Mouse (Mus musculus) bone marrow, adult 2 months (tissue): ENCODE measurements around the gene 9930021J03Rik. TPM values are rescaled to one million over a fixed set of nuclear protein-coding genes. Genes with fewer than 3 reads are reported as not detected.

Experiments
- H3K27ac ChIP-seq: fragments of 200-500 bp; 2 replicates; pipeline ENCODE4 v1.5.1; 2012; ENCODE audit warnings: low read depth, mild to moderate bottlenecking, control low read depth, inconsistent platforms, low read length; ENCODE audit not compliant: control insufficient read depth, poor library complexity, insufficient read depth
- H3K4me1 ChIP-seq: fragments of 200-500 bp; 2 replicates; pipeline ENCODE4 v1.6.1; 2011; ENCODE audit warnings: low read length; ENCODE audit not compliant: control insufficient read depth, insufficient read depth
- H3K4me3 ChIP-seq: fragments of 200-500 bp; replicated peaks from 2 replicates; pipeline ENCODE3; 2011; ENCODE audit warnings: mild to moderate bottlenecking, low read depth, low read length, control low read depth; ENCODE audit not compliant: control insufficient read depth
- CTCF ChIP-seq: fragments of 200-500 bp; IDR thresholded peaks from 2 replicates; pipeline ENCODE4 v1.5.1; 2011; ENCODE audit warnings: low read length, control low read depth; ENCODE audit not compliant: control insufficient read depth, insufficient read depth
- POLR2A ChIP-seq: fragments of 200-500 bp; IDR thresholded peaks from 2 replicates; pipeline ENCODE4 v1.6.1; 2011; ENCODE audit warnings: low read depth, mild to moderate bottlenecking, control low read depth, low read length, borderline replicate concordance; ENCODE audit not compliant: control insufficient read depth
- WGBS: fragments of 180-500 bp; shearing (Covaris S2); methylation state at CpG from one replicate; pipeline ENCODE4 v1.1.7; 2018; 5-methylcytosine and 5-hydroxymethylcytosine counted together
- polyA plus RNA-seq: library from polyadenylated mRNA; stranded (reverse); fragments of >200 nt; gene quantifications from 2 replicates; pipeline ENCODE4 v1.2.4, GENCODE M21; 2011; ENCODE audit warnings: low replicate concordance; ENCODE audit not compliant: missing spikeins, insufficient read depth, insufficient read length

The 9930021J03Rik gene
- polyA plus RNA-seq, 1 experiment = 9.4 TPM

DNA sequence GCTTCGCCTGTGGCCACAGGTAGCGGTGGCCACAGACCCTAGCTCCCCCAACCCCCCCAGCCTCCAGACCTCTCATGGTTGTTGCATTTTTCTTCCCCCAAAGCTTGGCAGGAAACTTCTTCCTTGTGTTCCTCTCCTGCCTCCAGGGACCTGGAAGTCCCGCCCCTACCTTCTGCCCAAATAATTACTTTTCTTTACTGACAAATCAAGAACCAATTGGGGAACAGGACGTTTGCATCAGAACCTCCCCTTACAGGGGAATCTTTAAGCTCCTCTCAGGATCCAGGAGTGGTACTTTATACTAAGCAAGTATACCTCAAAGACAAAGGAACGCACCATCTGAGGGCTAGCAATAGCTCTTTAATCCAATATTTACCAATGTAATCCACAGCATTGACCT lies 140.9 kb downstream of the 9930021J03Rik start:
- 76% methylated on average over 5 of the region's 5 CpGs for WGBS
- H3K27ac ChIP-seq = no peak overlapping the region
- H3K4me3 ChIP-seq = no peak overlapping the region
- H3K4me1 ChIP-seq = peaks cover 3% of the 10 kb centered on the region
- TF ChIP-seq CTCF (no peak), POLR2A (no peak)

Other genes starting within 250 kb of the 9930021J03Rik start
- 7.5 and 13.7 TPM in 2 replicates for gene Ermp1, start 157.6 kb downstream of the 9930021J03Rik start, polyA plus RNA-seq
- not detected in 2 replicates for gene Mlana, start 108.2 kb downstream of the 9930021J03Rik start, polyA plus RNA-seq
- 3.5 and 6.6 TPM in 2 replicates for gene Ranbp6, start 7.0 kb upstream of the 9930021J03Rik start, polyA plus RNA-seq
- gene Il33, start 119.1 kb upstream of the 9930021J03Rik start, polyA plus RNA-seq = 2.1 TPM in 1 of 2 replicates, not detected in the other
- gene Trpd52l3, start 197.8 kb upstream of the 9930021J03Rik start, polyA plus RNA-seq = not detected in 2 replicates
- gene Uhrf2, start 224.5 kb upstream of the 9930021J03Rik start, polyA plus RNA-seq = 32.0 and 47.8 TPM in 2 replicates